Mouse (Mus musculus) ES-E14 (cell line): ENCODE results near the gene Mta2.

ENCODE experiments used
- CHD2 ChIP-seq: IDR thresholded peaks from 2 replicates; pipeline ENCODE4 v1.6.1; 2014; ENCODE audit warnings: mild to moderate bottlenecking, low read depth, low read length, inconsistent platforms
- ZNF384 ChIP-seq: IDR thresholded peaks from 2 replicates; pipeline ENCODE4 v1.6.1; 2012; ENCODE audit warnings: low read depth, low read length, inconsistent platforms

GRCm38 (mm10) chr19:8985891-8986290 lies 44.2 kb downstream of the Mta2 start:
- no peak for TF ChIP-seq ZNF384
- TF ChIP-seq CHD2: no peak
